Mouse (Mus musculus): ENCODE results near the gene Tspoap1. TPM values are rescaled to one million over a fixed set of nuclear protein-coding genes. Genes with fewer than 3 reads are reported as not detected.

The Tspoap1 gene
- total RNA-seq, 2 experiments from 2014 or later: 155 to 175 TPM

DNA sequence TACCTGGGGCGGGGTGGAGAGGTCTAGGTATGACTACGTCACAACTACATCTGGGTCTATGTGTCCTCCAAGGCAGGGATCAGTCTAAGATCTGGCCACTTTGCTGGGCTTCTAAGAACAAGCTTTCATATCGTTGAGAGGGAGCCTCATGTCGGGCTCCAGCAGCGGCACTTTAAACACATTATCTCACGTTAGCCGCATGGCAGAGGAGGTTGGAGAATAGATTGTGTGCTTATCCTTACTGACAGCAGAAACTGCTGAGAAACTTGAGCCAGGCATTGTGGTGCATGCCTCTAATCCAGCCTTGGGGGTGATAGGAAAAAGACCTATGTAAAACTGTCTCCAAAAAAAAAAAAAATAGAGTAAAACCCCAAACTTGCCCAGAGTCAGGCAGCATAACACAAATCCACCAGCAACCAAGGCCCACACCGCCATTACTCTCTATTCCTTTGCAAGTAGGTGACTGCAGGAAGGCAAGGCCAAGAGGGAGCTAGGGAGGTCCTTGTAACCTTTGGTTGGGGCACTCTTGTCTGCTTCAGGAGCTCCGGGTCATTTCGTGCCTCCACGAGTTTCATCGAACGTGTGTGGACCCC lies 30.7 kb upstream of the Tspoap1 start:
- H3K27ac ChIP-seq: no peak overlapping the region
- TF ChIP-seq CTCF (conservative IDR thresholded peaks at IDR 0.05): no peak
- H3K4me3 ChIP-seq: no peak overlapping the region
- DNase-seq (ENCODE audit: low spot score in 2 of 2): no peak

DNA sequence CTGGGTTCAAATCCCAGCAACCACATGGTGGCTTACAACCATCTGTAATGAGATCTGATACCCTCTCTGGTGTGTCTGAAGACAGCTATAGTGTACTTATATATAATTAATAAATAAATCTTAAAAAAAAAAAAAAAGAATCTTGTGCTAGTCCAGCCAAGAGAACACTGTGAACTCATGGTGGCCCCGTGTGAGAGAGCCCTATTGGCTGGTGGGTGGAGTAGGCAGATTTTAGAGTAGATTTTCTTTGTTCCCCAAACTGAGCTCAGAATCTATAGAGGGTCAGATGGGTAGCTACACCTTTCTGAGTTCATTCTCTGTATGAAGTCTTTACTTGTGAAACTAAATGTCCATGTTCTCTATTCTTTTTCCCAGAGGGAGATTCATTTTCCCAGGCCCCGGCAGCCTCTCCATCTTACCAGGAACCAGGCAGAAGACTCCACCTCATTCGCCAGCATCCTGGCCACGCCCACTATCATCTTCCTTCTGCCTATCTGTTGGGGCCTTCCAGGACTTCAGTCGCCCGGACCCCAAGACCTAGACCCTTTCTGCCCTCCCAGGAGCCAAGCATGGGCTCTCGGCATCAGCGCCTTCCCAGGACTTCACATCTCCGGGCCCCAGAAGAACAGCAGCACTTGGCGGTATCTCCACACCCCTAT lies 29.6 kb upstream of the Tspoap1 start:
- H3K4me3 ChIP-seq: no peak overlapping the region
- TF ChIP-seq CTCF (conservative IDR thresholded peaks at IDR 0.05): no peak
- no peak for DNase-seq (ENCODE audit: low spot score in 2 of 2)
- H3K27ac ChIP-seq: no peak overlapping the region

DNA sequence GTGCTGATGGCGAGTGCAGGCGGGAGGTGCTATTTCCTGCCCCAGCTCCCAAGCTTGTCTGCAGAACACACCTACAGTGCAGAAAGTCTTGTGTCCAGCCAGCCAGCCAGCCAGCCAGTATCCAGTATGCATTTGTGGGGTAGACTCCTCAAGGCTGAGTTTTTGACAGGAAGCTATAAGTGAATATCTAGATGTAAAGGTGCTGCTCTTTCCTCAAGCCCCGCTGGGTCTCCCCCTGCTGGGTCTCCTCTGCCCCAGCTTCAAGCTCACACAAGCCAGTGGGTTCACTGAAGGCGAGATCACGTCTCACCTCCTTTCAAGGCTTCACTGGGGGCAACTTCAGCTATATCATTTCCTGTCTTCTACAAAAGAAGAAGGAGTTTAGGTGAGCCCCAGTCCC lies 26.0 kb upstream of the Tspoap1 start:
- no peak overlapping the region for H3K4me3 ChIP-seq
- TF ChIP-seq CTCF (conservative IDR thresholded peaks at IDR 0.05): no peak

DNA sequence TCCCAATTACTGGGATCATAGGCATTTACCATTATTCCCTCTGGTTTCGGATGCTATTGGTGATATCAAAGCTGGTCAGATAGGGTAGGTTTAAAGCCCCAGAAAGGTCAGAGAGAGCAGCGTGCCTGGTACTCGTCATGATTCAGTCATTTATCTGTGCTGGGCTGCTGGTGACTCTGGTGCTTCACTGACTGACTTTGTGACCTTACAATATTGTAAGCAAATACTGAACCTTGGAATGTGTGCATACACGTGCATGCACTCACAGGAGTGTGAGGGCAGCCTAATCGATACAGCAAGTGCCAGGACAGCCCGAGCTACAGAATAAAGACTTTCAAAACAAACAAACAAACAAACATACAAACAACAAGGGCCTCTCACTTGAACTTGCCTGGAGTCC lies 24.6 kb upstream of the Tspoap1 start:
- DNase-seq (ENCODE audit: low spot score in 2 of 2): no peak
- H3K4me3 ChIP-seq: no peak overlapping the region
- no peak overlapping the region for H3K27ac ChIP-seq
- TF ChIP-seq CTCF (conservative IDR thresholded peaks at IDR 0.05): no peak

More for the DNA sequence above, 26.0 kb upstream of the Tspoap1 start:
- DNase-seq (ENCODE audit: low spot score in 2 of 2): no peak
- H3K27ac ChIP-seq: no peak overlapping the region

DNA sequence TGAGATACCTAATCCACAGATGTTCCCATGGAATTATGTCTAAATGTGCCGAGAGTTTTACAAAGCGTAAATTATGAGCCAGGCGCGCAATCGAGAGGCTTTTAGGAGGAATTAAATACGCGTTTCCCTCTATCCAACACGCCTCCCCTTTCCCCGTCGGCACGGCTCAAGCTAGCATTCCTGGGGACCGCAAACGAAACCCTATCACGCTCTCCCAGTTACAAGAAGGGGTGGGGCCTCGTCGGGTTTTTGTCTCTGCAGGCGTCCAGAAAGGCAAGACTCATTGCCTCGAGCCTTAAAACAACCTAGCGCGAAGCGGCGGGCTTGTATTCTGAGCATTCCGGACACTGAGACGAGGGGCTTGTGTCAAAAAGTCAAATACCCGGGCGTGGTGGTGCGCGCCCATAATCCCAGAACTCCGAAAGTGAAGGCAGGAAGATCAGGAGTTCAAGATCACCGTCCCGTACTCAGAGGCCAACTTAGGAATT lies 23.6 kb upstream of the Tspoap1 start:
- DNase-seq (ENCODE audit: low spot score in 2 of 2): peak in 1 of 2 experiments; percentile 32
- H3K27ac ChIP-seq: peak overlapping the region; percentile 90
- no peak for TF ChIP-seq CTCF (conservative IDR thresholded peaks at IDR 0.05)

DNA sequence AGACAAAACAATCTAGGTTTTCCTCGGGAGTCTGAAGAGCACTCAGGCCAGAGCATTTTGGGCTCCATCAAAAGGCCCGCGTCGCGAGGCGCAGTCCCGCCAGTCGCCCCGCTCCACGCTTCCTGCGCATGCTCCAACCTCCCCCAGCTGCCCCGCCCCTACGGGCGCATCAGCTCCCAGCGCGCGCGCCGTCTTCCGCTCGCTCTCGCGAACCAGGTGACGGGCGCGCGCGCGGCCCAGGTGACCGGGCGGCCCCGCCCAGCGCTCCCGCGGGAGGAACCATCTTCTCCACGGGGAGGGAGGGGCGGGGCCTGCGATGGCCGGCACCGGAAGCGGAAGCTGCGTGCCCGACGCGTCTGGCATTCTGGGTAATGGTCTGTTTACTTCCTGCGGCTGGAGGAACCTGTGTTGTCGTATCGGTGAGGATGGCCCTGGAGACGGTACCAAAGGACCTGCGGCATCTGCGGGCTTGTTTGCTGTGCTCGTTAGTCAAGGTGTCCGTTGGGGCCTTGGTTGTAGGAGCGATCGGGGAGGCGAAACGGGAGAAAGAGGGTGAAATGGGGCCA lies 23.1 kb upstream of the Tspoap1 start, which contains the start of gene Supt4a:
TSS of gene Supt4a (plus strand) at position 378 of the 566 bp plus-strand sequence.
- DNase-seq (ENCODE audit: low spot score in 2 of 2): peak; percentile 93 to 96
- TF ChIP-seq CTCF (conservative IDR thresholded peaks at IDR 0.05): no peak
- peak within 1 kb of the TSS; percentile 80 for H3K4me3 ChIP-seq
- peak within 1 kb of the TSS; percentile 90 for H3K27ac ChIP-seq

More for the DNA sequence above, 23.6 kb upstream of the Tspoap1 start:
- peak overlapping the region; percentile 80 for H3K4me3 ChIP-seq

DNA sequence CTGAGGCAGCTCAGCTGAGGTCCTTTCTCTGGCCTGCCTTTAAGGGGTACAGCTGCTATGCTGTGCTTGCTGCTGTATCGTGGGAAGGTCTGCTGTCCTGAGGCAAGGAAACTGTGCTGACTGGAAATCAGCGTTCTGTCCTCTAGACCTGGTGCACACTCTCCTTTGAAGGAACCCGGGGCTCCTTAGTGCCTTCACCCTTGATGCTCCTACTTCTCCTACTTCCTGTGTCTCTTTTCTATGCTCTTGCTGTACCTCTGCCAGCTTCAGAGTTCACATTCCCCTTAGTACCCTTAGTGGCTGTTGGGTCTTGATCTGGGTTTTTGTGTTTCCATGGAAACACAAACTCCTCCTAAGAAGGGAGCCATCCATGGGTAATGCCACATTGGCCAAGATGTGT lies 16.6 kb upstream of the Tspoap1 start:
- no peak overlapping the region for H3K27ac ChIP-seq
- no peak for TF ChIP-seq CTCF (conservative IDR thresholded peaks at IDR 0.05)
- DNase-seq (ENCODE audit: low spot score in 2 of 2): no peak
- H3K4me3 ChIP-seq: no peak overlapping the region

DNA sequence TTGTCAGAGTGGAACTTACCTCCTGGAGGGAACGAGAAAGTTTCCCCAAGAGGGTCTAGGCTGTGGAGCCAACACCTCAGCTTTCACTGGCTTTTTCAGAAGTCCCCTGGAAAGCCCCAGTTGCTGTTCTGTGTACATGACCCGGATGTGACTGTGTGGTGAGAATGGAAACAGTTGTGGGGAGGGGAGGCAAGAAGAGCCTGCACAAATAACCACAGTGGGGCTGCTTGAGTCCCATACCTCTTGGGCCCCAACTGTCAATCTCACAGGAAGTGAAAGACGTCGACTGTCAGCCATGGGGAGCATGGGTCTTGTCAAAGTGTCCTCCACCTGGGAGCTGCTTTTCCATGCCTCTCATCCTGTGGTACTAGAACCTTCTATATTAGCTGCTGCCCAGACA lies 15.4 kb upstream of the Tspoap1 start:
- DNase-seq (ENCODE audit: low spot score in 2 of 2): no peak
- TF ChIP-seq CTCF (conservative IDR thresholded peaks at IDR 0.05): no peak
- H3K27ac ChIP-seq: no peak overlapping the region
- H3K4me3 ChIP-seq: no peak overlapping the region

DNA sequence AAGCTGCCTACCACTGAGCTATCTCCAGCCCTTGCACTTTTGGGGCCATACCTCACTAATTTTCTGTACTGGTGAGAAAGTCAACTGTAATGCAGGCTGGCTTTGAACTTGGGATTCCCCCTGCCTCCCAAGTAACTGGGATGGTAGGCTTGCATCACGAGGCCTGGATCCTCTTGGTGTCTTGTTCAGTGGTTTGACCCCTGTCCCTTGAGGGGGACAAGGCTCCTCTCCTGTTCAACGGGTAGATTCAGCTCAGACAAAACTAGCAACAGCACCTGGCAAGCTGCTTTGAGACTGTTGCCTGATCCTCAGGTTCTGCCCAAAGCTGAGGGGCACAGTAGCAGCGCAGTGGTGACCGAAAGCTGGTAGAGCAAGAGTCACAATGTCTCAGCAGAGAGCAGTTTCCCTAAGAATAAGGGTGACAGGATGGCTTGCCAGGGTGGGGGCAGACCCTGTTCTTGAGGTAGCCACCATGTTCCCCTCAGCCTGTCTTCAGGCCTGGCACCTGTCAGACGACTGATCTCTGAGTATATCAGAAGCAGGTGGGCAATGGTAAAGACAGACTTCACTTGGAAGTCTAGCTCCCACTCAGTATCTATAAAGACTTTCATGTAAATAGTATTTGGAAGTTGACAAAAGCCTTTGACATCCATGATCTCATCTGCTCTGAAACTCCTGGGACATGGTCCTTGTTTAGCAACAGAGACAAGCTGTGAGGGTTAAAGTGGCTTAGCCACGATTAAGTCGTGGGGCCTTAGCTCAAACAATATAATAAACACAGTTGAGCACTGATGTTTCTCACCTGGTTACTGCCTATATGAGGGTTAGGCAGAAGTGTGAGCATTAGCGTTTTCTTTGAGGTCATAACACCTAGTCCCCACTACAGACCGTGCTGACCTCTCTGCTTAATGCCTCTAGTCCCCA lies 14.4 kb upstream of the Tspoap1 start:
- DNase-seq (ENCODE audit: low spot score in 2 of 2): no peak
- no peak overlapping the region for H3K4me3 ChIP-seq
- TF ChIP-seq CTCF (conservative IDR thresholded peaks at IDR 0.05): no peak
- no peak overlapping the region for H3K27ac ChIP-seq

DNA sequence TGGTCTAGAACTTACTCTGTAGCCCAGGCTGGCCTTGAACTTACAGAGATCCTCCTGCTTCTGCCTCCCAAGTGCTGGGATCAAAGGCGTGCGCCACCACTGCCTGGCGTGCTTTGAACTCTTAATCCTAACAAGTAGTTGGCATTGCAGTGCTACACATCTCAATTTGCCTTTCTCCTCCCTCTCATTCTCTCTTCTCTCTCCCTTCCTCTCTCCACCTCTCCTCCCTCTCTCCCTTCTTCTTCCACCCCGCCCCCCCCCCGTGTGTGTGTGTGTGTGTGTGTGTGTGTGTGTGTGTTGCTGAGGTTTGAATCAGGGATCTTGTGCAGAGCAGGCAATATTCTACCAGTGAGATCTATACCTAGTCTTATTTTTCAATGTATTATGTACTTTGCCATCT lies 13.0 kb upstream of the Tspoap1 start:
- no peak for DNase-seq (ENCODE audit: low spot score in 2 of 2)
- no peak for TF ChIP-seq CTCF (conservative IDR thresholded peaks at IDR 0.05)
- H3K4me3 ChIP-seq: no peak overlapping the region

DNA sequence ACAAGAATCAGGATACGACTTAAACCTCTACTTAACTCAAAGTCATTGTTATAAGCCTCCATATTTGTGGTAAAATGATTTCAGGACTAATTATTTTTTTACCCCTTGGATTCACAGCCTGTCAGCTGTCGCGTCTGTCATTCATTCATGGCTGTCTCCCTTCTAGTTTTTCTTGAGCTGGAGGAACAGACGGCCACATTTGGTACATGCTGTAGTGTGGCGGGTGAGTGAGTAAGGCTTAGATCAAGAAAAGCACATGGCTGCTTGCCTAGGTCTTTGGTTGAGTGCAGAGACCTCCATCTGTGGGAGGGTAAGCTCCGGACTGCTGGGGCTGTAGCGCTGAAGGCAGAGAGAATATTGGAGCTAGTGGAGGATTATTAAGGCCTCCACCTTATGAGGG lies 12.6 kb upstream of the Tspoap1 start:
- H3K4me3 ChIP-seq: no peak overlapping the region
- peak in 1 of 2 experiments; percentile 72 for DNase-seq (ENCODE audit: low spot score in 2 of 2)
- no peak for TF ChIP-seq CTCF (conservative IDR thresholded peaks at IDR 0.05)
- H3K27ac ChIP-seq: no peak overlapping the region

More for the DNA sequence above, 13.0 kb upstream of the Tspoap1 start:
- no peak overlapping the region for H3K27ac ChIP-seq
